Mouse (Mus musculus) gastrocnemius, postnatal 14 days (tissue): ENCODE measurements around the gene Brox. TPM values are rescaled to one million over a fixed set of nuclear protein-coding genes. Genes with fewer than 3 reads are reported as not detected.

ENCODE experiments used
- total RNA-seq, 2 experiments: library from RNA; stranded (reverse); gene quantifications; 2 replicates each; pipeline ENCODE4 v1.2.3; 2021

The Brox gene
- total RNA-seq, 2 experiments from 2014 or later: 17.7 to 19.5 TPM

Other genes starting within 250 kb of the Brox start
- gene Disp1, start 75.7 kb downstream of the Brox start, total RNA-seq: 1 to 10 TPM; 5.4 to 7.3 TPM
- gene Aida, start 679 bp downstream of the Brox start, total RNA-seq: 10 to 100 TPM; 19.5 to 23.7 TPM
- 100 to 1,000 TPM; 101 to 105 TPM for gene Mia3, start 72.3 kb upstream of the Brox start, total RNA-seq
- gene Taf1a, start 91.7 kb upstream of the Brox start, total RNA-seq: 1 to 10 TPM; 4.1 to 4.7 TPM
- gene Hhipl2, start 120.9 kb upstream of the Brox start, total RNA-seq: under 1 TPM in 1 of 2 experiments, not detected in 1; 0.08 TPM